Mouse (Mus musculus) urinary bladder, postnatal 14 days (tissue): Measurements from ENCODE around the gene Oas1h.
"Not testable (repeated sequence)": the region's sequence is repeated elsewhere in the genome, so short reads cannot be mapped to it uniquely, and the experiment has no call there.

ENCODE experiments used
- DNase-seq: peaks from one replicate; pipeline ENCODE4 v3.0.0; 2021; ENCODE audit warnings: low spot score

Oas1h gene

DNA sequence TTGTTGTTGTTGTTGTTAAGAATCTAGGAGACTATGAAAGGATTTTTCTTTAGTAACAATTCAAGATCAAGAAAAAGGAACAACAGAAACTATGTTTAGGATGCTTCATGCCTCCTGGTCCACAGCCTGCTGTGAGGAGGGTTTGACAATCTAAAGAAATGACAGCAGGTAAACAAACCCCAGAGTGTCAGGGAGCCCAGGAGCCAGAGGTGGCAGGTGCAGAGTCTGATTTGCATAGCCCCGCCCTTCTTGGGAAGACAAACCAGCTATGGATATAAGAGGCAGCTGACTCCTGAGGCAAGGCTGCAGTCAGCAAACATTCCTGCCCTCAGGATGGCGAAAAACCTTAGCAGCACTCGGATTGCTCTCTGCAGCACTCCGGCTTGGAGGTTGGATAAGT lies at the start of gene Oas1h:
Gene Oas1h, plus strand, starts transcription at position 301 of the 400 bp plus-strand sequence.
- DNase-seq: no peak

DNA sequence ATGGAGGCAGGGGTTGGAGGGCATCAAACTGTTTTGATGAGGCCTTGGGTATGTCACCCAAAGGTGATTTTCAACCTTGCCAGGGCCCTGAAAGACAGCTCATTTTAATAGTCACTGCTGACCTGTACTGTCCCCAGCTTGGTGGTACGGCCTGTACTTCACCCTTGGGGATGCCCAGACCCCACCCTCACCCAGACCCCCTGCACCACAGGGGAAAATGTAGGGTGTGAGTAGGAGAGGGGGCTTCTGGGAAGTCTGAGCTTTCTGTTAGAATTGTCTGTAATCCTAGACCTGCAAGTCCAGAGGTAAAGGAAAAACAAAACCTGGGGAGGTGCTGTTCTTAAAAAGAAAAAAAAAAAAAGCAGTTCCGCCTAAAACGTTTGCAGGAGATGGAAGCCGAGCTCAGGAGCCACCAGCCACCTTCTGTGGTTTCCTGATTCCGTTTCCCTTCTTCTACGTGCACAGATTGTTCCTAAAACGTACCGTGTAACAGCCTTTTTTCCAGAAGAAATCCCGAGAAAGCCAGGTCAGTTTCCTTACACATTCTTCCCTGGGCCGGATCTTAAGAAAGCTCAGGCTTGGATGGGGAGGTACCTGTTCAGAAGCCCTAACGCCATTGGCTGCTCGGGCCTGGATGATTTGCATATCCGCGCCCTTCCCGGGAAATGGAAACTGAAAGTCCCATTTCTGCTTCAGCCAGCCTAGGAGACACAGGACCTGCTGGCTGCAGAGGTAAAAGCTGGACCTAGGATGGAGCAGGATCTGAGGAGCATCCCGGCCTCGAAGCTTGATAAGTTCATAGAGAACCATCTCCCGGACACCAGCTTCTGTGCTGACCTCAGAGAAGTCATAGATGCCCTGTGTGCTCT lies 49.0 kb upstream of the Oas1h start, which contains the start of gene Oas1c:
Gene Oas1c, minus strand, starts transcription at position 564 of the 869 bp plus-strand sequence.
- DNase-seq: peak; percentile 88

DNA sequence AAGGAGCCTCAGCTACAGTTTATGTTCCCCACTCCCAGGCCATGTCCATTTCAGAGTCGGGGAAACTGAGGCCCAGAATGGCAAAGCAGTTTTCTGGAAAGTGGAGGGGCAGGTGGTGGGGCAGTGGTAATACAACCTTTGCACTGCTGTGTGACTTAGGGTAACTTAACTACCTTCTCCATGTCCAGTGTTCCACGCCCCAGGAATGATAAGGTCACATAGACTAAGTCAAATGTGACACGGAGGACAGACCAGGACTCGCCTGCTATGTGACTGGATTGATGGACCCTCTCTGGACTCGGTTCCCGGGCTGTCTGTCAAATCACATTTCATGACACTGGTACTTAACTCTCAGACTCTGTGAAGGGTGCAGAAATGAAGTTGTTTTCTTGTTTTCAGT lies 48.2 kb upstream of the Oas1h start:
- no peak for DNase-seq

GRCm38 (mm10) chr5:120815949-120816348 lies 45.3 kb upstream of the Oas1h start:
- DNase-seq: no peak

GRCm38 (mm10) chr5:120818999-120819398 lies 42.2 kb upstream of the Oas1h start:
- DNase-seq: no peak

DNA sequence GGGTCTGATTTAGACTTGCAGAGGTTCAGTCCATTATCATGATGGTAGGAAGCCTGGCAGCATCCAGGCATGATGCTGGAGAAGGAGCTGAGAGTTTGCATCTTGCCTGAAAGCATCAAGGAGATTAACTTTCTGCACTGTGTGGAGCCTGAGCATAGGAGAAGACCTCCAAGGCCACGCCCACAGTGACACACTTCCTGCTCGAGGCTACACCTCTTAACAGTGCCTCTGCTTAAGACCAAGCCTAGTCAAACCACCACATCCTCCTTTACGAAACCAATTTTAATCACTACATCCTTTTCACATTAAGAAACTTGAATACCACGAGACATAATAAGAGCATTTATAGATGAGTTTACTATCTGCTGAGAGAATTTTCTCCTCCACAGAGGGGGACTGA lies 30.2 kb upstream of the Oas1h start:
- DNase-seq: no peak

GRCm38 (mm10) chr5:120833335-120834280 lies 27.6 kb upstream of the Oas1h start:
- DNase-seq: no peak

DNA sequence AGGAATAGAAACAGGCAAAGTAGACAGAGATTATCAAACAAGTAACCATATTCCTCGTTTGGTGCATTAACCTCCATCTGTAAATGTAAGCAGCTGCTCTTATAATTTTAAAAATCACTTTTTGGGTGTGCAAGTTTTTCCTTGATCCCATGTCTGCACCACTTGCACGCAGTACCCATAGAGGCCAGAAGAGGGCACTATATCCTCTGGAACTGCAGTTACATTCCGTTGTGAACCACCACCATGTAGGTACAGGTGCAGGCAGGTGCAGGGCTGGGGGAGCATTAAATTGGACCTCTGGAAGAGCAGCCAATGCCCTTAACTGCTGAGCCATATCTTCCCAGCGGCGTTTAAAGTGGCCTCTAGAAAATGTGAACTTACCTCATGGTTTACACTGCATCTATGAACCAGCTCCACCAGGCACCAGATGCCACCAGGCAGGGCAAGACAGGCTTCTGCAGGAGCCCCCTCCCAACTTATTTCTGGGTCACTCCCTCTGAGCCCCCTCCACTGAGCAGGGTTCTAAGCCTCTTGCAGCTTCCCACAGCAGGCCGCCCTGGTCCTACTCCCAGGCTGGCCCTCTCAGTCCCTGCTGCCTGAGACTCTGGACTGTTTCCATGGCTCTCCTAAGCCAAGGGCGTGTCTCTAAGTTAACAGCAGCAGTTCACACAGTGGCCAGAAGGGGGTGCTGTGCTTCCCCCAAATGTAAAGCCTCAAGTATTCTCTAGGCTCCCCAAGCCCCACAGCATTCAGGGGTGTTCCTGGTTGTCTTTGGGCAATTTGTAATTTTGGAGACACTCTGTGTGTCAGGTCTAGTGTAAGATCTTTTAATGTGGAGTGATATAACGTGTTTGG lies 24.3 kb upstream of the Oas1h start:
- peak; percentile 63 for DNase-seq

GRCm38 (mm10) chr5:120844713-120845112 lies 16.5 kb upstream of the Oas1h start:
- peak; percentile 88 for DNase-seq

DNA sequence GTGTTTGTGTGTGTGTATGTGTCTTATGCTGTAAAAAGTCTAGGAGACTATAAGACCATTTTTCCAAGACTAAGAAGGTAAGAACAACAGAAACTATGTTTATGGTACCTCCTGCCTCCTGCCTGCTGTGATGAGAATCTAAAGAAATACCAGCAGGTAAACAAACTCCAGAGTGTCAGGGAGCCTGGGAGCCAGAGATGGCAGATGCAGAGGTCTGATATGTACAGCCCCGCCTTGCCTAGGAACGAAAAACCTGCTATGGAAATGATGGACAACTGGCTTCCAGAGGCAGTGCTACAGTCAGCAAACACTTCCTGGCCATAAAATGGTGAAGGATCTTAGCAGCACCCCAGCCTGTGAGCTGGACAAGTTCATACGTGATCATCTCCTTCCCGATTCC lies 14.2 kb upstream of the Oas1h start, which contains the start of gene Oas1f:
Gene Oas1f, plus strand, starts transcription at position 301 of the 400 bp plus-strand sequence.
- DNase-seq: peak; percentile 28

DNA sequence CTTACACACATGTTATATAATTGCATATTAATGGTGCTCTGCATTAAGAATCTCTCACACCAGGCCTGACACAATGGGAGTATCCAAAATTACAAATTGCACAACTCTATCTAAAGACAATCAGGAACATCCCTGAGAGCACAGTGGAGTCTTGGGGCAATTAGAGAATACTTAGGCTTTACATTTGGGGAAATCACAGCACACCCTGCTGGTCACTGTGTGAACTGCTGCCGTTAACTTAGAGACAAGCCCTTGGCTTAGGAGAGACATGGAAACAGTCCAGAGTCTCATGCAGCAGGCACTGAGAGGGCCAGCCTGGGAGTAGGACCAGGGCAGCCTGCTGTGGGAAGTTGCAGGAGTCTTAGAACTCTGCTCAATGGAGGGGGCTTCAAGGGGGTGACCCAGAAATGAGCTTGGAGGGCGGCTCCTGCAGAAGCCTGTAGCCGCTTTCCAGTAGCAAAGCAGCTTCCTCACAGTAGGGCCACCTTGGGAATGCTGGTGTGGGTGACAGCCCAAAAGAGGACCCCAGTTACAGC lies 11.6 kb upstream of the Oas1h start:
- peak; percentile 56 for DNase-seq

DNA sequence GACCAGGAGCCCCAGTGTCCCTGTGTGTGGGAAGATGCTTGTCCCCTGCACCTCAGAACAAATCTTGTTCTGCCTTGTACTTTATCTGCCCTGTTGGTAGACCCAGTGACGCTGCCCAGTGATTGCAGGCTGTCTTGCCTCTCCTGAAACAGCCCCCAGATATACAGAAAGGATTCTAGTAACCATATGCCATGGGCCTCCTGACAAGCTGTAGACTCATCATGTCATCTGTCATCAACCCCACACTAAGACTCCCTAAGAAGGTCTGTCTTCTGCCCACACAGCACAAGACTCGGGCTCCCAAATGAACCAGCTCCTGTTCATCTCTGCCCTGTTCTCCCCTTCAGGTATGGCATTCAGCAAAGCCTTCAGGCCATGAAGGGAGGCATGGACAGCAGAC lies 2.0 kb upstream of the Oas1h start:
- DNase-seq: no peak

GRCm38 (mm10) chr5:120865336-120865860 lies 4.2 kb downstream of the Oas1h start:
- no peak for DNase-seq

GRCm38 (mm10) chr5:120869436-120870015 lies 8.3 kb downstream of the Oas1h start:
- DNase-seq: no peak

- no peak for DNase-seq
These were observed 8.9 kb downstream of the Oas1h start for GRCm38 (mm10) chr5:120870081-120870480.

- no peak for DNase-seq
These were observed 9.6 kb downstream of the Oas1h start for GRCm38 (mm10) chr5:120870782-120871181.

GRCm38 (mm10) chr5:120871469-120871868 lies 10.2 kb downstream of the Oas1h start:
- no peak for DNase-seq

DNA sequence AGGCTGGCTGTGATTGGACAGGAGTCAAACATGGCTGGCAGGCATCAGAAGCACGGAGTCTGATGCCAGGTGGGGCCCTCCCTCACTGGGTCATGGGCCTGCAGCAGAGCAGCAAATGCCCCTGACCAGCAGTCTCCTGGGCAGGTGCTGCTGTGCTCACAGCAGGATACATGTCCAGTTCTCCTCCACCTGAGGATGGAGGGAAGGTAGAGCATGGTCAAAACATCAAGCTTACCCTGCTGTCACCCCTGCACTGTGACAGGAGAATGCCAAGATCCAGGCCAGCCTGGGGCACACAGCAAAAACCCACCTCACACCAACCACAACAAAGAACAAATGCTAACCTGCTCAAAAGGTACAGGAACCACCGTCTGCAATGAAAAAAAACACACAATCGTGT lies 15.6 kb downstream of the Oas1h start:
- not testable (repeated sequence) for DNase-seq

GRCm38 (mm10) chr5:120877407-120877806 lies 16.2 kb downstream of the Oas1h start:
- DNase-seq: not testable (repeated sequence)

GRCm38 (mm10) chr5:120878803-120879202 lies 17.6 kb downstream of the Oas1h start:
- DNase-seq: not testable (repeated sequence)

DNA sequence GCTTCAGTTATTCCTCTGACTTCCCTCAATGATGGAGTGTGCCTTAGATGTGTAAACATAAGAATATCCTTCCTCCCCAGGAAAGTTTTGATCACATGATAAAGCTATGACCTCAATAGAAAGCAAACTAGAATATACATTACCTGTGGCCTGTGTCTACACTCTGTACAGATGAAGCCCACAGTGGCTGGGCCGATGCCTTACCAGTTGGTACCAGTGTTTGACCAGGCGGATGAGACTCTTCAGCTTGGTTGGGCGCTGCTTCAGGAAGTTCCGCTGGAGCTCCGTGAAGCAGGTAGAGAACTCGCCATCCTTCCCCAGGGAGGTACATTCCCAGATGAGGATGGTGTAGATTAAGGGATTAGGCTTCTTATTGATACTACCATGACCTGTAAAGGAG lies 20.5 kb downstream of the Oas1h start:
- not testable (repeated sequence) for DNase-seq
